Mouse (Mus musculus) left cerebral cortex, adult 8-10 months (tissue): ENCODE results near the gene Cobl. TPM values are rescaled to one million over a fixed set of nuclear protein-coding genes. Genes with fewer than 3 reads are reported as not detected.
A peak's percentile ranks its signal among the peaks of the same experiment; 100 is the strongest.

ENCODE experiments used
- DNase-seq, 2 experiments: peaks; one replicate each; pipeline ENCODE4 v3.0.0; 2022; ENCODE audit warnings: low spot score in 2 of 2
- total RNA-seq, 4 experiments: library from RNA; stranded (reverse); gene quantifications; 2 replicates each; pipeline ENCODE4 v1.2.4; 2022

Gene Cobl
- total RNA-seq, 4 experiments from 2014 or later: 79.5 to 112 (median 82.9) TPM

GRCm38 (mm10) chr11:12314278-12315043, 150.3 kb downstream of the Cobl start:
- no peak for DNase-seq

DNA sequence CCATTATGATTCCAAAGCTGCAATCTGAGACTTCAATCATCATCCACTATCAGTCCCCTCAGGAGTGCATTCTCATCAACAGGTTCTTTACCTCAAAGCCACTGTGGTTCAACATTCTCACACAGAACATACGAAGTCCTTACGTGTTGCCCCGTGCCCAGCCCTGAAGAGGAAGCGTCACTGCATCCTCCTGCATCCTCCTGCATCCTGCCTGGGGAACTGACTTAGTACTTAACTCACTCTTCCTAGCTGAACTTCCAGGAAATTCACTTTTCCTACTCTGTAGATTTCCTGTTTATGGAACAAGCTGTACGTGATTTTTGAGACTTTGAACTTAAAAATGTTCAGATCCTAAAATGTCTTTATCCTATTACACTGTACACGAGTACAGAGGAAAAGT, 153.3 kb downstream of the Cobl start:
- DNase-seq: no peak

DNA sequence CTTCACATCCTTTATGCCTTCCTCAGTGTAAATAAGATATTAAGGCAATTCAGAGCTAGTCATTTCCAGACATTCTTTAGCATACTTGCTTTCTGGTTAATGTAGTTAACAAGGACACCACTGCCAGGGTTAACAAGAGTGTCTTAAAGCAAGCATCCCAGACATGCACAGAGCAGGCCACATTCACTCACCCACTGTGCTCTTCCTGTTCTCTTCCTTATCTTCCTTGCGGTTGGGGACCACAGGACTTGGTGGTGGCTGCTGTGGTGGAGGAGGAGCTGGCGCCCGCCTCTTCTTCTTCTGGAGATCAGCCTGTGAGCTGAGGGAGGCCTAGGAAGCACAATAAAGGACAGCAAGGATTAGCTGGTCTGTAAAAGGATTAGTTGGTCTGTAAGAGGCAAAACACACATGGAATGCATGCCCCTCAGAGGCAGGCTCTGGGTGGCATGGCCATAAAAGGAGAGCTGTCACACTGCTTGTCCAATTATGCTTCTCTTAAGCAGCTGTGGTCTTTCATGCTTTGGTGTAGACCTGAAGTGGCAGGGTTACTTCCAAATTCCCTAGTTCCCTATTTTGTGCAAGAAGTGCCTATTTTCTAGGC, 155.2 kb downstream of the Cobl start:
- no peak for DNase-seq

DNA sequence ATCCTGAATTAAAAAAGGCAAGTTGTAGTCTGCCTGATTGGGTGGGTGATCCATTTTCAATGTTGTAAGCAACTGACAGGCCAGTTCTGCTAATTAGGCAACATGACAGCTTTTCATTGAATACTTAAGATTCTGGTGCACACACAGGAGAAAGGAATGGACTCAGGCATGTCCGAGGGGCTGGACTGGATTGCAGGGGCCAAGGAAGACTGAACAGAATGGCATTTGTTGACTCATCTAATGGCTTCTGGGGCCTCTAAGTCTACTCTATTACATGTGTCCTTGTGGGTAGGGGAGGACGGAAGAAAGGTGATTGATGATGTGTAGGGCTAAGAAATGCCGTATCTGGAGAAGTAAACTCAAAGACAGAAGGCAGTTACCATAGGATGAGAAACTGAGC, 159.9 kb downstream of the Cobl start:
- DNase-seq: no peak

- DNase-seq: no peak
Measured at GRCm38 (mm10) chr11:12299701-12300446, 164.9 kb downstream of the Cobl start.

- no peak for DNase-seq
Measured at GRCm38 (mm10) chr11:12291654-12291935, 173.2 kb downstream of the Cobl start.

DNA sequence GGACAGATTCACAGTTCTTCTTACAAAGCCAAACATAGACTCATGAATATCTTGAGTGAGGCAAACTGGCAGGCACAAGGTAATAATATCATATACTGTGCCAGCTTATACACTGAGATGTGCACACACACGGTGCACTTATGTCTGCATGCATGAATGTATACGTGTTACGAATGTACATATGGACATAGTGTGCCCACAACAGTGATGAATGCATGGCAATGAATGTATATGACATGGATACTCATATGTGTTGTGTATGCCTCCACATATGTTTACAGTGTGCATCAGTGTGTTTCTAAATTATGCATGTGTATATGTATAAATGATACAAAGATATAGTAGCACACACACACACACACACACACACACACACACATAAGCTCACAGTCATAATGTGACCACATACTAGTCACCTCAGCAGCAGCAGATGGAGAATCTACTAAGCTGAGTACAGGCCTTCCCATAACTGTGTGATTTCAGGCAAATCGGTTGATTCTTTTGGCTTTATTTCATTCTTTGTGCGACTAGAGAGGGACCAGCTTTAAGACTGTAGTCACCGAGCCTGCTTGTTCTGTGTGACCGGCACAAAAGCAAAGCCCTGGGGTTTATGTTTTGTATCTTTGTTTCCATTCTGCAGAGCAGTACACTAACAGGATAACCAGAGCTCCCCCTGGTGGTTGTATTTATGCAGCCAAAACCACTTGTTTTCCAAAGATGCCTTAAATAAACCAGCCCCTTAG, 173.7 kb downstream of the Cobl start:
- DNase-seq: peak; percentile 37 to 56

GRCm38 (mm10) chr11:12285319-12286021, 179.3 kb downstream of the Cobl start:
- DNase-seq: no peak

DNA sequence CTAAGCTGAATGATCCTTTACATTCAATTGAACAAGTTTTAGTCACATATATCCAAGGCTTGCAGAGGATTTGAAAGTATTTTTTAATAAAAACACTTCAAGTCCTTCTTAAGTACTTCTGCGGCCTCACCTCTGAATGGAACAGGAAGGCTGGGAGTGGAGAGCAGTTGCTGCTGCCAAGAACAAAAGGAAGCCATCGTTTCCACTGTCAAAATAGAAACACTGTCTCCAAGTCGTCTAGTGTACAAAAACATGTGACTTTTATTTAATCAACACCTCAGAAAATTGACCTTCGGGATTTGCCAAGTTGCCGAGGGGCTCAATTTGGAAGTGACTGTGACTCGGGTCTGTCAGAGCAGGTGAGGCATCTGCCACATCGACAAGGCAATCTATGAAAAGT, 184.0 kb downstream of the Cobl start:
- no peak for DNase-seq

DNA sequence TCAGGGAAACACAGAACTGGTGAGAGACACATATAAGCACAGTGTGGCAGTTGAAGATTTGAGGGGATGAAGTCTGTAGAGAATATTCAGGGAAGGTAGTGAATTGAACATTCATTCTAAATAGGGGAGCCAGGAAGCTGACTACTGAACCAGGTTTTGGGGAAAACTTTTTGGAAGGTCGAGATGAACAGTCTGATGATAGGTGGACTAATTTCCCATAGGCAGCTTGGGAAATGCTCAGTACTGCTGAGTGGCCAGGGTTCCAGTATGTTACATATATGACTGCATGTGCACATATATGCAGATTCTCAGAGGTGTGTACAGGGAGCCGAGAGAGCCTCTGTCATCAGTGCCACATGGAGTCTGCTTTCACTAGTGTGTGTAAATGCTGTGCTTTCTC, 190.5 kb downstream of the Cobl start:
- no peak for DNase-seq

DNA sequence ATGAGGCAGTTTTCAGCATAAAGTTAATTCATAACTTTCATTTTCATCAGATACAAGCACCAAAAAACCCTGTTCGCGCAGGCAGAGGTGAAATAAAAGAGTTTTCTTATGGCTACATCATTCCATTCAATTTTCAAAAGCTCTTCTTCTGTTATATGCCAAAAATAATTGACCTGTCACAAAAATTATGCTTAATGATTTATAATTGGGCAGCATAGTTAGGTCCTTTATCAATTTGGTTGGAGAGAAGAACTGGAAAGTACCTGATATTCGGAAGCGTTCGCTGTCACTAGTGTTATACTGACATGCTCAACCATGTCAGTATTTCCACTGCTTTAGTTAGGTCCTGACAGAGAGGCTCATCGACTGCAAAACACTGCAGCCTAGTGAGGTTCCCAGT, 191.0 kb downstream of the Cobl start:
- DNase-seq: no peak

DNA sequence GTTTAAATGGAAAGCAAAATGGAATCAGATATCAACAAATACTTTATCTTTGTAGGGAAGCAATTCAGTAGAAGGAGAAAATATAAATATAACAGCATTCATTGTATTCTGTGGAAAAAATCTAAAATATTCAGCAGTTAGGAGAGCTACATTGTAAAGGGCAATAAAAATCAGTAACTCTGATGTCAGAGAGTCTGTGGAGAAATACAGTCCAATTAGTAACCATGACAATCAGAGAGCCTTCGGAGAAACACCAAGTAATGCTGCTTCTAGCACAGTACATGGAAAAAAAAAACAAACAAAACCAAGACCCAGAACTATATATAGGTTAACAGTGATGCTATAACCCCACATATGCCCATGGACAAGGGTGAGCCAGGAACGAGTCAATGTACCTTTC, 206.3 kb downstream of the Cobl start:
- DNase-seq: no peak

GRCm38 (mm10) chr11:12257324-12258118, 207.2 kb downstream of the Cobl start:
- no peak for DNase-seq

- DNase-seq: no peak
Measured at GRCm38 (mm10) chr11:12245327-12245915, 219.3 kb downstream of the Cobl start.

DNA sequence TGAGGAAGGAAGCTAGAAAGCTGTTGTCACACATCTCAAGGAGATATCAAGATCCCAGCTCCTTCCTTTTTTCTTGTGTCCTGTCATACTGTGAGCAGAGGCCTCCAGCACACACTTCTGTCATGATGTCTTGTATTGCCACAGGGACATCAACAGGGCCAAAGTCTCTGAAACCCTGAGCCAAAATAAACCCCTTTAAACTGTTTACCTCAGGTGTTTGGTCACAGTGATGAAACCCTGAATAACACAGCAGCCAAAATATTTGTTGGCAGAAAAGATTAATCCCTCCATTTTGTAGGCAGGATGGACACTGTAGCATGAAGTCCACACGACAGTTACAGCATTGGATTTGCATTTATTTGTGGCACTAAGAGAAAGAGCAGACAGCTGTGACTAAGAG, 228.4 kb downstream of the Cobl start:
- DNase-seq: no peak

DNA sequence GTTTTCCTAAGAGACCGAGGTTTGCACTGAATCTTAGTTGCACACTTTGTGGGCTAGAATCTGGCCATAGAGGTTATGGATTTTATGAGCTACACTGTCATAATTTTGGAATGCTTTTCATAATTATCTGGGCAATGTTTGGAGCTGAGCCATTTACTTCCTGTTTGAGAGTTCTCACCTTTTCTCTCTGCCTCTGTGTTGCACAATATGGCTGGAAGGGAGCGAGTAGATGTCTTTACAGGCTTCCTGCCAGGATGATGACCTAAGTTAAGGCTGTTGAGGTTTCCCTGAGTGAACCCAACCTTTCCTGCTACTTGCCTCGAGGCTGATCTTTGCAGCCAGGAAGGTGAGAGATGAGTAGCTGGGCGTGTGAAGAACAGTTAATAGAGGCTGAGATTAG, 229.9 kb downstream of the Cobl start:
- no peak for DNase-seq

- DNase-seq: no peak
Measured at GRCm38 (mm10) chr11:12234126-12234525, 230.6 kb downstream of the Cobl start.

GRCm38 (mm10) chr11:12232743-12233125, 232.0 kb downstream of the Cobl start:
- DNase-seq: no peak

DNA sequence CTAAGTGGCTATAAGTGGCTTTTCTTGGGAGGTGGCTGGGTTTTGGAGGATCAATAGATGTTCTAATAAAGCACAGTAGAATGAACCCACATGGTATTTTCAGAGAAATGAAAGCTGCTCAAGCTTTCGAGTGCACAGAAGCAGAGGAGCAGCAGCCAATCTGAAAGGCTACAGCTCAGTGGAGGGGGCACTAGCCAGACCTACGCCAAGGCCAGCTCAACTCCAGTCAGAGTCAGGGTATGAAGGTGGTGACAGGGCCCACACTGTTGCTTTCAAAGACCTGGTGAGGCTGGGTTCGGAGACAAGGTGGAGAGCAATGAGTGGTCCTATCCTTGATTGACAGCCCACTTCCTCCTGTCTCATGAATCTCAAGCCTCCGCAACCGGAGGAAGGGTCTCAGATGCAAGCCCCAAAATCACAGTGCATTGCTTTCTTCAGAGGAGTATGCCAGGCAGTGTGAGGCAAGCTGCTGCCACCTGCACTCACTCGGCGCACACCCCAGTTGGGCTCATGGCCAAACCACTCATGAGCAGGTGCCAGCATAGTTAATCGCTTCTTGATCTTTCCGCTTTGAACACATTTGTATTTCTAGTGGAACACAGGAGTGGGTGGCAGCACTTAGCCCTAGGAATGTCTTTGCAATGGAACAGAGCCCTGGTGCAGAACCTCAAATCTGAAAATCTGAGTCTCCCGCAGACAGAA, 232.6 kb downstream of the Cobl start:
- DNase-seq: peak; percentile 43 to 78
